Mouse (Mus musculus): ENCODE results near the gene Ephx4.
"Not testable (repeated sequence)": the region's sequence is repeated elsewhere in the genome, so short reads cannot be mapped to it uniquely, and the experiment has no call there.

Gene Ephx4

GRCm38 (mm10) chr5:107402436-107402835, at the start of gene Ephx4:
Gene Ephx4 (plus strand): TSS chr5:107402736.
- DNase-seq (ENCODE audit: low read depth, low spot score), result no peak

GRCm38 (mm10) chr5:107353981-107354380, 48.6 kb upstream of the Ephx4 start:
- no peak for DNase-seq (ENCODE audit: low read depth, low spot score)

- DNase-seq (ENCODE audit: low read depth, low spot score), result no peak
Observed at GRCm38 (mm10) chr5:107355801-107356200, 46.7 kb upstream of the Ephx4 start.

GRCm38 (mm10) chr5:107357723-107358122, 44.8 kb upstream of the Ephx4 start:
- no peak for DNase-seq (ENCODE audit: low read depth, low spot score)

- peak; percentile 95 for DNase-seq (ENCODE audit: low read depth, low spot score)
Observed at GRCm38 (mm10) chr5:107359395-107360053, 43.0 kb upstream of the Ephx4 start.

GRCm38 (mm10) chr5:107360054-107360730, 42.3 kb upstream of the Ephx4 start:
- DNase-seq (ENCODE audit: low read depth, low spot score), result no peak

- DNase-seq (ENCODE audit: low read depth, low spot score), result no peak
Observed at GRCm38 (mm10) chr5:107370040-107370439, 32.5 kb upstream of the Ephx4 start.

GRCm38 (mm10) chr5:107371335-107371734, 31.2 kb upstream of the Ephx4 start:
- DNase-seq (ENCODE audit: low read depth, low spot score), result no peak

- no peak for DNase-seq (ENCODE audit: low read depth, low spot score)
Observed at GRCm38 (mm10) chr5:107373256-107373655, 29.3 kb upstream of the Ephx4 start.

GRCm38 (mm10) chr5:107386448-107386847, 16.1 kb upstream of the Ephx4 start:
- DNase-seq (ENCODE audit: low read depth, low spot score), result not testable (repeated sequence)

GRCm38 (mm10) chr5:107387788-107388187, 14.7 kb upstream of the Ephx4 start:
- no peak for DNase-seq (ENCODE audit: low read depth, low spot score)

- no peak for DNase-seq (ENCODE audit: low read depth, low spot score)
Observed at GRCm38 (mm10) chr5:107389373-107389772, 13.2 kb upstream of the Ephx4 start.

GRCm38 (mm10) chr5:107394437-107394836, 8.1 kb upstream of the Ephx4 start:
- DNase-seq (ENCODE audit: low read depth, low spot score), result no peak

GRCm38 (mm10) chr5:107403011-107403946, 743 bp downstream of the Ephx4 start:
- peak; percentile 67 for DNase-seq (ENCODE audit: low read depth, low spot score)

- no peak for DNase-seq (ENCODE audit: low read depth, low spot score)
Observed at GRCm38 (mm10) chr5:107403947-107404684, 1.6 kb downstream of the Ephx4 start.

- no peak for DNase-seq (ENCODE audit: low read depth, low spot score)
Observed at GRCm38 (mm10) chr5:107405361-107405760, 2.8 kb downstream of the Ephx4 start.

- no peak for DNase-seq (ENCODE audit: low read depth, low spot score)
Observed at GRCm38 (mm10) chr5:107410305-107410704, 7.8 kb downstream of the Ephx4 start.

- no peak for DNase-seq (ENCODE audit: low read depth, low spot score)
Observed at GRCm38 (mm10) chr5:107411326-107411725, 8.8 kb downstream of the Ephx4 start.

- no peak for DNase-seq (ENCODE audit: low read depth, low spot score)
Observed at GRCm38 (mm10) chr5:107412285-107412684, 9.7 kb downstream of the Ephx4 start.

GRCm38 (mm10) chr5:107415098-107415497, 12.6 kb downstream of the Ephx4 start:
- DNase-seq (ENCODE audit: low read depth, low spot score), result no peak

- no peak for DNase-seq (ENCODE audit: low read depth, low spot score)
Observed at GRCm38 (mm10) chr5:107421676-107422075, 19.1 kb downstream of the Ephx4 start.
